Mouse (Mus musculus) testis, adult 10 weeks (tissue): ENCODE measurements around the gene Rgs4. TPM values are rescaled to one million over a fixed set of nuclear protein-coding genes. Genes with fewer than 3 reads are reported as not detected.

Source experiments
- polyA plus RNA-seq: library from polyadenylated mRNA; stranded (reverse); fragments of 350-450 nt; fragmentation: Illumina TruSeq; extraction: RNeasy Lipid Tissue Mini Kit (QIAGEN cat#74804); gene quantifications from one replicate; pipeline ENCODE4 v1.2.3, GENCODE M21; 2014; ENCODE audit warnings: low read depth, low replicate concordance

The Rgs4 gene
- polyA plus RNA-seq, result 2.3 TPM

DNA sequence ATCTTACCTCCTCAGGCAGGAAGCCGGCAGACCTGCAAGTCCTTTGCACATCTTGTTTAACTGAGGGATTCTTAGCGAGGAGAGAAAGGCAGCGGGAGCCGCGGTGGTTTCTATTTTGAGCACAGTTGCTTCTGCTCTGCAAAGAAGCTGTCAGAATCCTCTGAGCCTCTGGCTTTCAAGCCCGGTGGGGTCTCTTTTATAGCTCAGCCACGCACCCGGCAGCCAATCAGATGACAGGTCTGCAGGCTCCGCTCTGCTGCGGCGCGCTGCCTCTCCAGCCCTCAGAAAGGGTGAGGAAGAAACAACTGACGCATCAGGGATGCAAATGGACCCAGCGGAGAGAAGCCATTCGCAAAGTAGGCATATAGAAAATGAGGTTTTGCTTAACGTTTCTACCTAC lies at the start of gene Rgs4:
Rgs4 (minus strand) TSS at position 170 of the 400 bp plus-strand sequence.

Other genes with a start within 250 kb of the Rgs4 start
- gene Nuf2, start 216.2 kb downstream of the Rgs4 start, polyA plus RNA-seq, result 204 TPM
- gene Rgs5, start 92.1 kb downstream of the Rgs4 start, polyA plus RNA-seq, result 11.1 TPM
- gene Ccdc190, start 181.0 kb upstream of the Rgs4 start, polyA plus RNA-seq, result 0.49 TPM
- gene Hsd17b7, start 221.6 kb upstream of the Rgs4 start, polyA plus RNA-seq, result 3.5 TPM